Mouse (Mus musculus) ES-Bruce4 (cell line): ENCODE results near the gene Letm1.

ENCODE experiments used
- CTCF ChIP-seq: IDR thresholded peaks from one replicate; pipeline ENCODE4 v1.8.1; 2011; ENCODE audit warnings: low read depth, low read length
- EP300 ChIP-seq: IDR thresholded peaks from 2 replicates; pipeline ENCODE4 v1.6.1; 2011; ENCODE audit warnings: low read depth, low read length; ENCODE audit not compliant: insufficient read depth
- POLR2A ChIP-seq: IDR thresholded peaks from one replicate; pipeline ENCODE4 v1.8.1; 2011; ENCODE audit warnings: low read length; ENCODE audit not compliant: insufficient read depth

DNA sequence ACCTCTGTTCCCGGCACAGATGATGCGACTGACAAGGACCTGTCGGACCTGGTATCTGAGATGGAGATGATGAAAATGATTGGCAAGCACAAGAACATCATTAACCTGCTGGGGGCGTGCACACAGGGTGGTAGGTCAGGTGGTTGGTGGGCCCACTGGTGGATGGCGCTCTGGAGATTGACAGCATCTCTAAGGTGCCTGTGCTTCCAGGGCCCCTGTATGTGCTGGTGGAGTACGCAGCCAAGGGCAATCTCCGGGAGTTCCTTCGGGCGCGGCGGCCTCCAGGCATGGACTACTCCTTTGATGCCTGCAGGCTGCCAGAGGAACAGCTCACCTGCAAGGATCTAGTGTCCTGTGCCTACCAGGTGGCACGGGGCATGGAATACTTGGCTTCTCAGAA lies 48.8 kb downstream of the Letm1 start:
- no peak for TF ChIP-seq CTCF
- no peak for TF ChIP-seq POLR2A
- TF ChIP-seq EP300, result no peak
